Mouse (Mus musculus) v-Abl transformed pro-B cells (cell line): ENCODE results near the gene BC061212.
"Not testable (repeated sequence)": the region's sequence is repeated elsewhere in the genome, so short reads cannot be mapped to it uniquely, and the experiment has no call there.

Experiments
- in situ Hi-C, 2 experiments: fragments of 400-800 bp; cut with MboI; formaldehyde crosslinking; loops; one replicate each; pipeline ENCODE4 v1.15.1; 2025; ENCODE audit not compliant: unreplicated experiment in 2 of 2

BC061212 gene

GRCm38 (mm10) chr5:94070445-94070844 lies at the start of gene BC061212:
Gene BC061212 (minus strand): TSS chr5:94070545.
- in situ Hi-C loops, result not testable (repeated sequence)

GRCm38 (mm10) chr5:94076085-94076484 lies 5.7 kb upstream of the BC061212 start, which contains the start of gene Gm6351:
Gene Gm6351 (plus strand): TSS chr5:94076385.
- in situ Hi-C loops, result not testable (repeated sequence)
